Mouse (Mus musculus): ENCODE measurements around the gene Sdhc. TPM values are rescaled to one million over a fixed set of nuclear protein-coding genes. Genes with fewer than 3 reads are reported as not detected.

Gene Sdhc
- polyA plus RNA-seq, 1 experiment = 297 TPM

DNA sequence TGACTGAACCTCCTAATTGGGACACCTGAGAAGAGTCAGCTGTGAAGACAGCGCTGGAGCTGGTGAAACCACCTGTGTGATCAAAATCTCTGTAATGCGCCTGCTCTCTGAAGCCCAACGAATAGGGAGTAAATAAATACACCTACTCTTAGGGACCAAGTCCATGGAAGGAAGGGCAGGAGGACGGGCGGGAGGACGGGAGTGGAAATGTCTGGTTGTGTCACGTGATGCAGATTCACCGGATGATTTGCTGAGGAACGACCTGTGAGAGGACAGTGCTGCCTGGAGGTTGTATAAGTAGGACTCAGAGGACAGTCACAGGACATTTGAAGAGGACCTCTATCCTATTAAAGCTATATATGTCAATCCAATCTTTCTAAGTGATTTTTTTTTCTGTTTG, 40.8 kb downstream of the Sdhc start:
- TF ChIP-seq CTCF (IDR thresholded peaks at IDR 0.05; ENCODE audit: borderline replicate concordance, insufficient read depth, low read length) (no peak), POLR2A (IDR thresholded peaks at IDR 0.05; ENCODE audit: low read depth, low read length) (no peak)
- H3K27ac ChIP-seq (ENCODE audit: insufficient read depth, low read length) = no peak overlapping the region
- H3K4me1 ChIP-seq (ENCODE audit: control insufficient read depth, insufficient read depth, low read length) = no peaks in the 10 kb centered on the region
- H3K4me3 ChIP-seq (ENCODE audit: insufficient read depth, low read length) = no peak overlapping the region

DNA sequence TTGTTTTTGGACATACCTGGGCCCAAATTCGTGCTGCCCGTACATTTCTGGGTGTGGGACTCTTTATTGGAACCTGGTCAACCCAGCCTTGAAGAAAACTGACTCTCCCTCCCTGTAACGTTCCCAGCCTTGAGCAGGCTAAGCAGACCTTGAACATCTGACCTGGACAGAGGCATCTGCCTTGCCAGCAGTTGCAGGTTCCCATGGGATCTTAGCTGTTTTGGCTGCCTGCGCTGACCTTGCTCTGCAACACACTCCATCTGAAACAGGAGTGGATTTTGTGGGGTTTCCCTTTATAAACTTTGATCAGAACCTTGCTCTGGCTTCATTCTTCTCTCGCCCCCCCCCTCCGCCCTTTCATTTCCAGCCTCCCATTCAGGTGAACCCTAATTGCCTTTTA, 45.2 kb downstream of the Sdhc start:
- H3K27ac ChIP-seq (ENCODE audit: insufficient read depth, low read length) = no peak overlapping the region
- no peak overlapping the region for H3K4me3 ChIP-seq (ENCODE audit: insufficient read depth, low read length)
- TF ChIP-seq POLR2A (IDR thresholded peaks at IDR 0.05; ENCODE audit: low read depth, low read length) = no peak
- no peak for TF ChIP-seq CTCF (IDR thresholded peaks at IDR 0.05; ENCODE audit: borderline replicate concordance, insufficient read depth, low read length)
- 0 out of 2 replicates have a peak, but pooled peaks cover 2% of the 10 kb centered on the region for H3K4me1 ChIP-seq (ENCODE audit: control insufficient read depth, insufficient read depth, low read length)

DNA sequence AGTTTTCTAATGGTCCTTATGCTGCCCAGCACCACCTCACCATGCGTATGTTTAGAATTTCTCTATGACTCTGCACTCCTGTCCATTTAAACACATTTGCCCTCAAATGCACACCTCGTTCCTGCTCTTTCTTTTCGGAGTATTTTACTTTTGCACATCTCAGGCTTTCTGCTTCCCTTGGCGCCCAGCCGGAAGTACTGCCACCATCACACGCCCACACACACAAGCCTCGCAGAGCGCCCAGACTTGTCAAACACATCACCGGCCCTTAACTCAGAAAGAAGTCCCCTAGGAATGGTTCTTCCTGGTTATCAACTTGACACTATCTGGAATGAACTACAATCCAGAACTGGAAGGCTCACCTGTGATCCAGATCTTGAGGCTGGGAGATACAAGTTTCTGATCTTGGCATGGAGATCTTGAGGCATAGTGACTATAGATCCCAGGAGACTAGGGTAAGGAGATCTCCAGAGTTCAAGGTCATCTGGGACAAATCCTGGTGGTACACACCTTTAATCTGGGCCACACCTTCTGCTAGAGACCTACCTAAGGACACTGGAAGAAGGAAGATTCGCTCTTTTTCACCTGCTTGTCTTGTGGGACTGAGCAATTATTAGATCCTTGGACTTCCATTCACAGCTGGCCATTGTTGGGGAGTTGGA, 47.1 kb downstream of the Sdhc start:
- peak overlapping the region; percentile 68 for H3K4me3 ChIP-seq (ENCODE audit: insufficient read depth, low read length)

DNA sequence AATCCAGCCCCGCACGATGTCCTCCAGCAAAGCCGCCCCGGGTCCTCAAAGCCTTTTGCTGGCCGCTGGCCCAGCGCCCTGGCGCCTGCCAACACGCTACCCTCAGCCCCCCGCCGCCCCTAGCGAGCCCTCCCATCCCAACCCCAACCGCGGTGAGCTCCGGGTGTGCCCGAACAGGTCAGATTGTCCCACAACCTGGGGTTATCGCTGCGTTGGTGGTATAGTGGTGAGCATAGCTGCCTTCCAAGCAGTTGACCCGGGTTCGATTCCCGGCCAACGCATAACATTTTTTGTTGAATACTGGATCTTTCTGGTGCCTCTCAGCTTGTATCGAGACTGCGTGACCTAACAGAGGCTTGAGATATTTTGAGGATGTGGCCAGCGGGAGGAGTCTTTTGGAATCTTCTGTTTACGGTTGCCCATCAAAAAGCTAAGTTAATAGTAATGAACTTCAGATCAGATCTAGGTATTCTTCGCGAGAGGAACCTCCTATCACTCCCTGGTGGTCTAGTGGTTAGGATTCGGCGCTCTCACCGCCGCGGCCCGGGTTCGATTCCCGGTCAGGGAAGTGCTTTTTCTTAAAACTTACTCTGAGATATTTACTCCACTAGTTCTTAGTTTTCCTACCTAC, 47.7 kb downstream of the Sdhc start:
- Histone ChIP-seq H3K4me3 (ENCODE audit: insufficient read depth, low read length) (peak overlapping the region; percentile 68), H3K27ac (ENCODE audit: insufficient read depth, low read length) (no peak overlapping the region)
- TF ChIP-seq CTCF (IDR thresholded peaks at IDR 0.05; ENCODE audit: borderline replicate concordance, insufficient read depth, low read length) (no peak), POLR2A (IDR thresholded peaks at IDR 0.05; ENCODE audit: low read depth, low read length) (no peak)

More for the DNA sequence above, 47.1 kb downstream of the Sdhc start:
- no peak for TF ChIP-seq CTCF (IDR thresholded peaks at IDR 0.05; ENCODE audit: borderline replicate concordance, insufficient read depth, low read length)
- no peak for TF ChIP-seq POLR2A (IDR thresholded peaks at IDR 0.05; ENCODE audit: low read depth, low read length)
- Histone ChIP-seq H3K4me1 (ENCODE audit: control insufficient read depth, insufficient read depth, low read length) (0 out of 2 replicates have a peak, but pooled peaks cover 2% of the 10 kb centered on the region), H3K27ac (ENCODE audit: insufficient read depth, low read length) (no peak overlapping the region)

DNA sequence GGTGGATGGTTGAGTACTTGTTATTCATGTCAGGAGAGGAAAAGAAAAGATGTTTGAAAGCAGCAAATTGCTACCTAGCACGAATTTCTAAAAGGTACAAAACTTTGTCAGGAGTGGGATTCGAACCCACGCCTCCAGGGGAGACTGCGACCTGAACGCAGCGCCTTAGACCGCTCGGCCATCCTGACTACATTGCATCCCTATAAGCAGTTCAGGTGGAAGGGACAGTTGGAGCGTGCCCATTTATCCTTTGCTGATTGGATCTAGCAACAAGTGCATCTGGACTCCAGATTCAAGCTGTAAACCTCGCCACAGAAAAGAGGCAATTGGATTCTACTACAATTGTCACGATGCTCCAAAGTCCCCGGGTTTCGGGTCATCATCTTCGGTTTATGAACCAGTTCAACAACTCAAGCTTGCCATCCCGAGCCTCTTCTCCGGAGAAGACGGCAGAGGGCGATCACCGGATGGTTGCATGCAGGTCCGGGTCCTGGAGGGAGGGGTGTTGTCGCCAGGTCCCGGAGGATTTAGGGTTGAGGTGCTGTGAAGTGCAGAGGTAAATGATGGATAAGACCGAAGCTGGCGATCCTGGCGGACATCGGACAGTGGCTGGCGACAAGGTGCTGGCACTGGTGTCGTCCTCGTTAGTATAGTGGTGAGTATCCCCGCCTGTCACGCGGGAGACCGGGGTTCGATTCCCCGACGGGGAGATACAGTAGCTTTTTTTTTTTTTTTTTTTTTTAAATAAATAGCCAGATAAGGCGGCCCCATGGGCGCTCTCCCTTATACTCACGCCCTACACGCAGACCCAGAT, 48.5 kb downstream of the Sdhc start:
- H3K27ac ChIP-seq (ENCODE audit: insufficient read depth, low read length) = no peak overlapping the region
- TF ChIP-seq POLR2A (IDR thresholded peaks at IDR 0.05; ENCODE audit: low read depth, low read length) (no peak), CTCF (IDR thresholded peaks at IDR 0.05; ENCODE audit: borderline replicate concordance, insufficient read depth, low read length) (no peak)
- H3K4me3 ChIP-seq (ENCODE audit: insufficient read depth, low read length) = peak overlapping the region; percentile 74
- 0 out of 2 replicates have a peak, but pooled peaks cover 2% of the 10 kb centered on the region for H3K4me1 ChIP-seq (ENCODE audit: control insufficient read depth, insufficient read depth, low read length)

More for the DNA sequence above, 47.7 kb downstream of the Sdhc start:
- H3K4me1 ChIP-seq (ENCODE audit: control insufficient read depth, insufficient read depth, low read length) = 0 out of 2 replicates have a peak, but pooled peaks cover 2% of the 10 kb centered on the region

DNA sequence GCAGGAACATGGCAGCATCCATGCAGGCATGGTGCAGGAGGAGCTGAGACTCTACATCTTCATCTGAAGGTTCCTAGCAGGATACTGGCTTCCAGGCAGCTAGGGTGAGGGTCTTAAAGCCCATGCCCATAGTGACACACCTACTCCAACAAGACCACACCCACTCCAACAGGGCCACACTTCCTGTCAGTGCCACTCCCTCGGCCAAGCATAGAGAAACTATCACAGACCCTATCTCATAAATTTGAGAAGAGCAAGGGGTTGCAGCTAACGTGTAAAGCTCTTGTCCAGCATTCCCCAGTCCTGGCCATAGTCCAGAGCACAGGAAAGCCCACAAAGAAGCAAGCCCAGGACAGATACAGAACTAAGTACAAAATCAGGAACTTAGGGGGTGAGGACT, 49.4 kb downstream of the Sdhc start:
- Histone ChIP-seq H3K4me1 (ENCODE audit: control insufficient read depth, insufficient read depth, low read length) (0 out of 2 replicates have a peak, but pooled peaks cover 2% of the 10 kb centered on the region), H3K27ac (ENCODE audit: insufficient read depth, low read length) (no peak overlapping the region), H3K4me3 (ENCODE audit: insufficient read depth, low read length) (no peak overlapping the region)
- TF ChIP-seq CTCF (IDR thresholded peaks at IDR 0.05; ENCODE audit: borderline replicate concordance, insufficient read depth, low read length) (no peak), POLR2A (IDR thresholded peaks at IDR 0.05; ENCODE audit: low read depth, low read length) (no peak)

DNA sequence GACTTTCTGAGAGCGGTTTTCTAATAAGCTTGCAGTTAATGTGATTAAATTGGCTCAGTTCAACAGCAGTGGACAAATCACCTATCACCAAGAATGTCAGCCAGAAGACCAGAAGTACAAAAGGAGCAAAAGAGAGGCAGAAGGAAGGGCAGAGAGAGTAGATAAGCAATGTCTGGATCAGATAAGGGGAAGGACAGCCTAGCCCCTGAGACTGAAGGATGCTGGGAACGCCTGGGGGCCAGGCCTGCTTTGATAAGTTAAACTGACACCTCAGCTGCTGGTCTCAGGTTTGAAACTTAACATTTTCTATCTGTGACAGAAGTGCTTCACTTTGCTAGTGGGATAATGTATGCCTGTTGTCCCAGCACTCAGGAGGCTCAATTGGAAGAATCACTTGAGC, 52.8 kb downstream of the Sdhc start:
- Histone ChIP-seq H3K4me1 (ENCODE audit: control insufficient read depth, insufficient read depth, low read length) (no peaks in the 10 kb centered on the region; the same call in 1 of the 2 replicates), H3K27ac (ENCODE audit: insufficient read depth, low read length) (no peak overlapping the region), H3K4me3 (ENCODE audit: insufficient read depth, low read length) (no peak overlapping the region)
- TF ChIP-seq CTCF (IDR thresholded peaks at IDR 0.05; ENCODE audit: borderline replicate concordance, insufficient read depth, low read length) = no peak

DNA sequence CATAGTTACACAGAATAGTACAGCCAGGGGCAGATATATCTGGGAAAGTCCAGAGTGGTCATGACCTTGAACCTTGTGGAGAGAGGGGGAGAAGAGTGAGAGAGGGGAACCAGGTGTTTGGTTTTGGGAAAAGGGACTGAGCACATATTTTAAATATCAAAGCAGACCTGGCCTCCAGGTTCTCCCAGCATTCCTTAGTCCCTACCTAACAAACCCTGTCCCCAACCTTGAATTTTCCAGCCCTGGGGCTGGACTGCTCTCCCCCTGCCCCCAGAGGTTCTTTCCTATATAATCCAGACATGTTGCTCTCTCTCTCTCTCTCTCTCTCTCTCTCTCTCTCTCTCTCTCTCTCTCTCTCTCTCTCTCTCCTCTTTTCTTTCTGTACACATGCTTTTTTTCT, 53.3 kb downstream of the Sdhc start:
- no peaks in the 10 kb centered on the region; the same call in 1 of the 2 replicates for H3K4me1 ChIP-seq (ENCODE audit: control insufficient read depth, insufficient read depth, low read length)
- no peak overlapping the region for H3K27ac ChIP-seq (ENCODE audit: insufficient read depth, low read length)
- TF ChIP-seq CTCF (IDR thresholded peaks at IDR 0.05; ENCODE audit: borderline replicate concordance, insufficient read depth, low read length) = no peak
- no peak for TF ChIP-seq POLR2A (IDR thresholded peaks at IDR 0.05; ENCODE audit: low read depth, low read length)
- H3K4me3 ChIP-seq (ENCODE audit: insufficient read depth, low read length) = no peak overlapping the region

DNA sequence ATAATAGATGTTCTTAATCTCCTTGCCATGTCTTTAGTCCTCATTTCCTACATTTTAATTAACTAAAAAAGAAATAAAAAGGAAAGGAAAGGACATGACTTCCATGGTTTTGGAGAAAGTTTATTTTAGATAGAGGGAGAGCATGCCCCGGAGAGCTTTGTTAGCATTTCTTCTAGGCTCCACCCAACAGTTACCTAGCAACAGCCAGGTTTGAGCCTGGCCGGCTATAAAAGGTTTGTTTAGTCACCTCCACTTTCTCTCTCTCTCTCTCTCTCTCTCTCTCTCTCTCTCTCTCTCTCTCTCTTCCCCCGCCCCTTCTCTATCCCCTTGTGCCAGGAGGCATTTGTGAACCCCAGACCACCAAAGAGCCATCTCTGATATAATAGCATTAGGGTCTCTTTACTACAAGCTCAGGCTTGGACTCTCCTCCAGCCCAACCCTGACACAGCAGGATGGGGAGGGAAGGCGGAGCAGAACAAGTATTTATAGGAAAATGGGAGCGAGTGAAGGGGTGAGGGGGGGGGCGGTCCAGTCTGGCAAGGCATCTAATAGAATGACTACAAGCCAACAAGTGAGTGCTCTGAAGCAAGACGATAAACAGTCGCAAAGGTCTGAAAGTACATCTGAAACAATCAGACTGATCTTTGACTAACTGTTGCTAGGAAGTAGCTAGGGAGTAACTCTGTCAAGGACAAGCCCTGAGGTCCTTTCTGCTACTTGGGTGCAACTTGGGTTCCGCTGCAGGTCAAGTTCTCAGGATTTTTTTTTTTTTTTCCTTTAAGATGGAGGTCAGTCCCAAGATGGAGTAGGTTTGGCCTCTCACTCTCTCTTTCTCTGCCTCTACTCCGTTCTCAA, 54.1 kb downstream of the Sdhc start:
- Histone ChIP-seq H3K4me1 (ENCODE audit: control insufficient read depth, insufficient read depth, low read length) (no peaks in the 10 kb centered on the region; the same call in 1 of the 2 replicates), H3K4me3 (ENCODE audit: insufficient read depth, low read length) (no peak overlapping the region), H3K27ac (ENCODE audit: insufficient read depth, low read length) (no peak overlapping the region)
- TF ChIP-seq POLR2A (IDR thresholded peaks at IDR 0.05; ENCODE audit: low read depth, low read length) (no peak), CTCF (IDR thresholded peaks at IDR 0.05; ENCODE audit: borderline replicate concordance, insufficient read depth, low read length) (no peak)
